ENCODE assay signal across 17 mouse cellular contexts in genomic region chrX:13658616-13659140, GRCm38 (mm10). TPM values are rescaled to one million over a fixed set of nuclear protein-coding genes. Genes with fewer than 3 reads are reported as not detected.
"Had no signal": no experiment of that assay in that cellular context is flagged by ENCODE, and none has a peak within 500 bp of the region (broad histone marks: within the 10 kb centered on the region; RNA-seq: fewer than 3 reads in every experiment).

No protein-coding gene starts in this region.

- H3K9ac ChIP-seq: neural tube, embryonic 12.5 days; neural tube, embryonic 13.5 days; neural tube, embryonic 15.5 days; stomach, embryonic 15.5 days had no signal

- H3K9me3 ChIP-seq: neural tube, embryonic 12.5 days; neural tube, embryonic 13.5 days; neural tube, embryonic 15.5 days; stomach, embryonic 15.5 days had no signal

- H3K4me3 ChIP-seq: neural tube, embryonic 12.5 days; neural tube, embryonic 13.5 days; neural tube, embryonic 15.5 days; stomach, embryonic 15.5 days had no signal

- H3K4me2 ChIP-seq: neural tube, embryonic 12.5 days; neural tube, embryonic 13.5 days; neural tube, embryonic 15.5 days; stomach, embryonic 15.5 days had no signal

- H3K27ac ChIP-seq: neural tube, embryonic 12.5 days; neural tube, embryonic 13.5 days; neural tube, embryonic 15.5 days; stomach, embryonic 15.5 days had no signal

- H3K27me3 ChIP-seq: neural tube, embryonic 12.5 days; neural tube, embryonic 13.5 days; neural tube, embryonic 15.5 days; stomach, embryonic 15.5 days had no signal

- H3K36me3 ChIP-seq: neural tube, embryonic 12.5 days; neural tube, embryonic 13.5 days; neural tube, embryonic 15.5 days; stomach, embryonic 15.5 days had no signal

- H3K4me1 ChIP-seq: neural tube, embryonic 12.5 days; neural tube, embryonic 13.5 days; neural tube, embryonic 15.5 days; stomach, embryonic 15.5 days had no signal

- DNase-seq: retina, postnatal 1 day; right cerebral cortex, adult 18-20 months; right cerebral cortex, postnatal 14 days; right cerebral cortex, postnatal 25 days; right cerebral cortex, postnatal 4 days; spleen, adult 18-20 months; thymus, adult 18-20 months; thymus, adult 2 months; thymus, postnatal 14 days; thymus, postnatal 25 days; thymus, postnatal 36 days; thymus, postnatal 4 days had no signal

RNA-seq across cellular contexts. Expression of gene Gpr82, which starts 2.5 kb away (rescaled TPM):
- polyA plus RNA-seq: small intestine, adult 2 months had no signal

RNA-seq across cellular contexts. Expression of gene Gpr34, which starts 26.8 kb away (rescaled TPM):
- polyA plus RNA-seq: small intestine, adult 2 months had no signal
